Mouse (Mus musculus): Measurements from ENCODE around the gene Ralgps1. TPM values are rescaled to one million over a fixed set of nuclear protein-coding genes. Genes with fewer than 3 reads are reported as not detected.

Ralgps1 gene
- total and polyA plus RNA-seq, 2 experiments from 2014 or later: 20.7 to 69.9 TPM

DNA sequence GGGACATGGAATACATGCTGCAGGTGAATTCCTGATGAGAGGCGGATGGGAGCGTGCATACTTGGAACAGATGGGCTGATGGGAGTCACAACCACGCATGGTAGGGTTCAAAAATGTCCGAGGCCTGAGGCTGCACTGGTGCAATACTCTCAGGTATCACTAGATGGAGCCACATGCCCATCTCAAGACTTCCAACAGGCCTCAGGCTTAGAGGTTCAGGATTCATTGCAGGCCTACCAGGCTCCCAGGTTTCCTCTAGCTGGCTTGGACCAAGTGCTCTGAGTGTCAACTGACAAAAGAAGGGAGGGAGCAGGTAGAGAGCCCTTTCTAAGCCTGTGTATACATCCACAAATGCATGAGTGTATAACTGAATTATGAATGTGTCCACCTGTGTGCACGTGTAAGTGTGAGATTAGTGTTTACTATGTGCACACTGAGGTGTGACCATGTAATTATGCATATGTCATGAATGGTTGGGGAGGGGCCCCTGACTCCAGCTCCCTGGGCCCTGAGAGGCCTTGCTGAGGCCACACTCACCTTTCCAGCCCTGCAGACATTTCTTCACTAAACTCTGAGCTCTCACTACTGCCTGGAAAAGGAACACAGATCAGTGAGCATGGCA lies 216.4 kb downstream of the Ralgps1 start:
- Histone ChIP-seq H3K4me1 (ENCODE audit: insufficient read depth, low read length) (no peaks in the 10 kb centered on the region), H3K27ac (no peak overlapping the region), H3K27me3 (ENCODE audit: insufficient read depth, low read length) (no peaks in the 10 kb centered on the region), H3K36me3 (ENCODE audit: insufficient read depth, low read length) (peaks cover 24% of the 10 kb centered on the region), H3K4me2 (ENCODE audit: low read depth, low read length) (no peak overlapping the region), H3K9ac (replicated peaks; ENCODE audit: low read length) (no peak overlapping the region), H3K9me3 (ENCODE audit: low read length) (no peaks in the 10 kb centered on the region), H3K4me3 (ENCODE audit: low read length) (no peak overlapping the region)
- ATAC-seq (peak; percentile 72), DNase-seq (ENCODE audit: low spot score) (peak; percentile 86)
- WGBS: 17% methylated on average over 5 of the region's 5 CpGs
- TF ChIP-seq CTCF (IDR thresholded peaks at IDR 0.05; ENCODE audit: low read depth): peak; percentile 97

DNA sequence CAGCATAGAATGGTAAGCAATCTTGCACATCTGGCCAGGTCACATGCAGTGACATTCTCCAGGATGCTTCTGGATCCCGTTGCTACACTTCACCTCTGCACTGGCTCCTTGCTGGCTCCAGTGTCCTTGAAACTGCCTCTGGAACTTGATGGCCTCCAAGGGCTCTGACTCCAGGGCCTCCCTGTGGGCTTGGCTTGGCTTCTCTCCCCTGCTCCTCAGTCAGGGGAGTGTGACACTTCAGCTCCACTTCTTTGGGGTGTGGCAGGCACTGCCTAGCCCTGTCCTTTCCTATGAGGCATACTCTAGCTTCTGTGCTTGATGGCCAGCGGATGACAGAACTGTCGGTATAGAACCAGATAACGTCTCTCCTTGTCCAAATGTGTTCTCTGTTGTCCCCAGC lies 224.3 kb downstream of the Ralgps1 start:
- no peaks in the 10 kb centered on the region for H3K27me3 ChIP-seq (ENCODE audit: insufficient read depth, low read length)
- no peak overlapping the region for H3K4me3 ChIP-seq (ENCODE audit: low read length)
- H3K9me3 ChIP-seq (ENCODE audit: low read length): no peaks in the 10 kb centered on the region
- no peak for ATAC-seq
- peaks cover 15% of the 10 kb centered on the region for H3K36me3 ChIP-seq (ENCODE audit: insufficient read depth, low read length)
- H3K4me1 ChIP-seq (ENCODE audit: insufficient read depth, low read length): no peaks in the 10 kb centered on the region
- TF ChIP-seq CTCF (IDR thresholded peaks at IDR 0.05; ENCODE audit: low read depth): no peak
- 86% methylated on average over 4 of the region's 4 CpGs for WGBS
- no peak overlapping the region for H3K4me2 ChIP-seq (ENCODE audit: low read depth, low read length)
- H3K27ac ChIP-seq: no peak overlapping the region
- no peak for DNase-seq (ENCODE audit: low spot score)
- no peak overlapping the region for H3K9ac ChIP-seq (replicated peaks; ENCODE audit: low read length)

DNA sequence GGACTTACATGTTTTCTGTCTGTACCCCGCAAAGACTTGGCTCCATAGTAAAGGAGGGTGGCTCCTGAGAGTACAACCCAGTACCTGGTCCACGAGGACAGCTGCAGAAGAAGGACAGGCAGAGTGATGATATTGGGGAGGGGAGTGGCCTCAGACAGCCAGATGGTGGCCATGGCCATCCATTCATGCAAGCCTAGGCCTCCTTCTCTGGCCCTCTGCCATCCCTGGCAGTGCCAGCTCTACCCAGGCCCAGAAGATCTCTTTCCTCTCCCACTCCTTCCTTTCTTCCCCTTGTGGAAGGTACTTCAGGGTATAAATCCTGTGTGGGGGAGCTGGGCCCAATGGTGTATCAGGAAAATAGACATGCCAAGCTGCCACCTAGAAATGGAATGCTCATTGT lies 228.0 kb downstream of the Ralgps1 start:
- Histone ChIP-seq H3K27me3 (ENCODE audit: insufficient read depth, low read length) (no peaks in the 10 kb centered on the region), H3K4me2 (ENCODE audit: low read depth, low read length) (no peak overlapping the region), H3K27ac (no peak overlapping the region), H3K4me1 (ENCODE audit: insufficient read depth, low read length) (no peaks in the 10 kb centered on the region), H3K36me3 (ENCODE audit: insufficient read depth, low read length) (peaks cover 12% of the 10 kb centered on the region; the same call in 1 of the 2 replicates), H3K9me3 (ENCODE audit: low read length) (no peaks in the 10 kb centered on the region), H3K4me3 (ENCODE audit: low read length) (no peak overlapping the region), H3K9ac (replicated peaks; ENCODE audit: low read length) (no peak overlapping the region)
- ATAC-seq (peak; percentile 57), DNase-seq (ENCODE audit: low spot score) (peak; percentile 65)
- TF ChIP-seq CTCF (IDR thresholded peaks at IDR 0.05; ENCODE audit: low read depth): no peak
- WGBS: 75% methylated on average over 2 of the region's 2 CpGs

GRCm38 (mm10) chr2:33138491-33138890 lies 232.8 kb downstream of the Ralgps1 start:
- no peak overlapping the region for H3K4me3 ChIP-seq (ENCODE audit: low read length)
- no peak for TF ChIP-seq CTCF (IDR thresholded peaks at IDR 0.05; ENCODE audit: low read depth)
- DNase-seq (ENCODE audit: low spot score): no peak
- peaks cover 18% of the 10 kb centered on the region; the same call in 1 of the 2 replicates for H3K36me3 ChIP-seq (ENCODE audit: insufficient read depth, low read length)
- WGBS: 91% methylated on average over 2 of the region's 2 CpGs
- ATAC-seq: no peak
- H3K4me2 ChIP-seq (ENCODE audit: low read depth, low read length): no peak overlapping the region
- H3K27me3 ChIP-seq (ENCODE audit: insufficient read depth, low read length): no peaks in the 10 kb centered on the region
- H3K9ac ChIP-seq (replicated peaks; ENCODE audit: low read length): no peak overlapping the region
- no peaks in the 10 kb centered on the region for H3K9me3 ChIP-seq (ENCODE audit: low read length)
- H3K4me1 ChIP-seq (ENCODE audit: insufficient read depth, low read length): no peaks in the 10 kb centered on the region
- no peak overlapping the region for H3K27ac ChIP-seq

GRCm38 (mm10) chr2:33137731-33138130 lies 233.6 kb downstream of the Ralgps1 start:
- H3K4me2 ChIP-seq (ENCODE audit: low read depth, low read length): no peak overlapping the region
- H3K4me1 ChIP-seq (ENCODE audit: insufficient read depth, low read length): no peaks in the 10 kb centered on the region
- H3K27me3 ChIP-seq (ENCODE audit: insufficient read depth, low read length): no peaks in the 10 kb centered on the region
- no peak for TF ChIP-seq CTCF (IDR thresholded peaks at IDR 0.05; ENCODE audit: low read depth)
- no peak overlapping the region for H3K9ac ChIP-seq (replicated peaks; ENCODE audit: low read length)
- DNase-seq (ENCODE audit: low spot score) (no peak), ATAC-seq (no peak)
- peaks cover 18% of the 10 kb centered on the region; the same call in 1 of the 2 replicates for H3K36me3 ChIP-seq (ENCODE audit: insufficient read depth, low read length)
- no peak overlapping the region for H3K27ac ChIP-seq
- no peaks in the 10 kb centered on the region for H3K9me3 ChIP-seq (ENCODE audit: low read length)
- no peak overlapping the region for H3K4me3 ChIP-seq (ENCODE audit: low read length)
- WGBS: 95% methylated on average over 4 of the region's 4 CpGs

- H3K27me3 ChIP-seq (ENCODE audit: insufficient read depth, low read length): no peaks in the 10 kb centered on the region
- no peak overlapping the region for H3K9ac ChIP-seq (replicated peaks; ENCODE audit: low read length)
- 86% methylated on average over 9 of the region's 9 CpGs for WGBS
- H3K4me3 ChIP-seq (ENCODE audit: low read length): no peak overlapping the region
- no peaks in the 10 kb centered on the region for H3K9me3 ChIP-seq (ENCODE audit: low read length)
- no peak for TF ChIP-seq CTCF (IDR thresholded peaks at IDR 0.05; ENCODE audit: low read depth)
- H3K36me3 ChIP-seq (ENCODE audit: insufficient read depth, low read length): peaks cover 18% of the 10 kb centered on the region; the same call in 1 of the 2 replicates
- ATAC-seq (no peak), DNase-seq (ENCODE audit: low spot score) (no peak)
- H3K4me2 ChIP-seq (ENCODE audit: low read depth, low read length): no peak overlapping the region
- no peaks in the 10 kb centered on the region for H3K4me1 ChIP-seq (ENCODE audit: insufficient read depth, low read length)
- H3K27ac ChIP-seq: no peak overlapping the region
These were observed 234.0 kb downstream of the Ralgps1 start for GRCm38 (mm10) chr2:33137244-33137643.

GRCm38 (mm10) chr2:33136366-33136765 lies 234.9 kb downstream of the Ralgps1 start:
- DNase-seq (ENCODE audit: low spot score) (no peak), ATAC-seq (no peak)
- no peak for TF ChIP-seq CTCF (IDR thresholded peaks at IDR 0.05; ENCODE audit: low read depth)
- Histone ChIP-seq H3K4me1 (ENCODE audit: insufficient read depth, low read length) (no peaks in the 10 kb centered on the region), H3K27me3 (ENCODE audit: insufficient read depth, low read length) (no peaks in the 10 kb centered on the region), H3K27ac (no peak overlapping the region), H3K9me3 (ENCODE audit: low read length) (no peaks in the 10 kb centered on the region), H3K36me3 (ENCODE audit: insufficient read depth, low read length) (peaks cover 18% of the 10 kb centered on the region; the same call in 1 of the 2 replicates), H3K4me3 (ENCODE audit: low read length) (no peak overlapping the region), H3K9ac (replicated peaks; ENCODE audit: low read length) (no peak overlapping the region), H3K4me2 (ENCODE audit: low read depth, low read length) (no peak overlapping the region)
- 87% methylated on average over 6 of the region's 6 CpGs for WGBS
